Mouse (Mus musculus) spleen, adult 2 months (tissue): ENCODE measurements around the gene Defb23.

Experiments used
- CTCF ChIP-seq: fragments of 200-500 bp; IDR thresholded peaks from 2 replicates; pipeline ENCODE4 v1.5.1; 2011; ENCODE audit warnings: mild to moderate bottlenecking, inconsistent platforms; ENCODE audit not compliant: insufficient read depth, insufficient read length, insufficient replicate concordance; ENCODE audit errors: extremely low read depth
- POLR2A ChIP-seq: fragments of 200-500 bp; IDR thresholded peaks from 2 replicates; pipeline ENCODE4 v1.6.1; 2011; ENCODE audit warnings: low read depth, low read length, inconsistent platforms

- TF ChIP-seq POLR2A = no peak
- TF ChIP-seq CTCF = no peak
Measured at GRCm38 (mm10) chr2:152498020-152498419, 33.6 kb upstream of the Defb23 start.
